Comparison of ENCODE assay signal across 10 mouse cellular contexts in genomic region chr5:125024002-125024401, GRCm38 (mm10). TPM values are rescaled to one million over a fixed set of nuclear protein-coding genes. Genes with fewer than 3 reads are reported as not detected.
A peak's percentile ranks its signal among the peaks of the same experiment; 100 is the strongest.
DNase-seq lines count a peak whose midpoint lies in the region; ATAC-seq and TF ChIP-seq lines count a peak whose summit lies in the region.
"Had no signal": no experiment of that assay in that cellular context is flagged by ENCODE, and none has a peak within 500 bp of the region (broad histone marks: within the 10 kb centered on the region; RNA-seq: fewer than 3 reads in every experiment).

No protein-coding gene starts in this region.

- no peak overlapping the region for H3K4me3 ChIP-seq in limb, embryonic 11.5 days (ENCODE audit: low read depth, low read length)
- H3K4me3 ChIP-seq in limb, embryonic 10.5 days: no peak overlapping the region
- no peak overlapping the region for H3K4me3 ChIP-seq in MEL (ENCODE audit: control insufficient read depth in 1 of 2, insufficient read depth in 1 of 2, low read depth in 2 of 2, low read length in 2 of 2)
- H3K4me3 ChIP-seq in kidney, embryonic 16.5 days (ENCODE audit: low read length): no peak overlapping the region
- H3K4me3 ChIP-seq: embryonic facial prominence, embryonic 12.5 days had no signal

- no peak overlapping the region for H3K27ac ChIP-seq in limb, embryonic 11.5 days (replicated peaks; ENCODE audit: low read depth, low read length)
- H3K27ac ChIP-seq in limb, embryonic 10.5 days: no peak overlapping the region
- no peak overlapping the region for H3K27ac ChIP-seq in MEL (ENCODE audit: control insufficient read depth, low read depth, low read length)
- H3K27ac ChIP-seq in kidney, embryonic 16.5 days (ENCODE audit: low read length): no peak overlapping the region
- H3K27ac ChIP-seq: embryonic facial prominence, embryonic 12.5 days had no signal

- TF ChIP-seq RAD21 in MEL (IDR thresholded peaks at IDR 0.05; ENCODE audit: low read depth, low read length): no peak; the same call in 1 of the 2 replicates

- WGBS in limb, embryonic 11.5 days: 88% methylated on average over 14 of the region's 14 CpGs
- 91% methylated on average over 14 of the region's 14 CpGs for WGBS in limb, embryonic 10.5 days
- 81% methylated on average over 14 of the region's 14 CpGs for WGBS in kidney, embryonic 16.5 days

- H3K27me3 ChIP-seq in limb, embryonic 11.5 days (ENCODE audit: control insufficient read depth, insufficient read depth, low read length): no peaks in the 10 kb centered on the region
- H3K27me3 ChIP-seq in limb, embryonic 10.5 days (ENCODE audit: low read depth, poor library complexity, severe bottlenecking): no peaks in the 10 kb centered on the region
- no peaks in the 10 kb centered on the region for H3K27me3 ChIP-seq in MEL (ENCODE audit: control insufficient read depth in 1 of 2, insufficient read depth in 2 of 2, low read length in 2 of 2)
- H3K27me3 ChIP-seq in kidney, embryonic 16.5 days (ENCODE audit: insufficient read depth, low read length): no peaks in the 10 kb centered on the region
- H3K27me3 ChIP-seq: embryonic facial prominence, embryonic 12.5 days had no signal

- no peak overlapping the region for H3K9ac ChIP-seq in limb, embryonic 11.5 days (ENCODE audit: low read length)
- no peak overlapping the region for H3K9ac ChIP-seq in MEL (ENCODE audit: control insufficient read depth, low read depth, low read length, poor library complexity, severe bottlenecking)
- no peak overlapping the region for H3K9ac ChIP-seq in kidney, embryonic 16.5 days (replicated peaks; ENCODE audit: low read length)
- H3K9ac ChIP-seq: embryonic facial prominence, embryonic 12.5 days had no signal

- no peak for ATAC-seq in limb, embryonic 11.5 days (ENCODE audit: insufficient number of reproducible peaks, low FRiP score, low TSS enrichment, low read depth)
- ATAC-seq in kidney, embryonic 16.5 days (ENCODE audit: low FRiP score, low TSS enrichment): no peak

- H3K4me2 ChIP-seq in limb, embryonic 11.5 days (ENCODE audit: low read depth, severe bottlenecking): no peak overlapping the region
- H3K4me2 ChIP-seq in kidney, embryonic 16.5 days (replicated peaks; ENCODE audit: low read depth, low read length): no peak overlapping the region
- H3K4me2 ChIP-seq: embryonic facial prominence, embryonic 12.5 days had no signal

- TF ChIP-seq POLR2A in MEL (IDR thresholded peaks at IDR 0.05; ENCODE audit: control insufficient read depth in 1 of 2, insufficient read depth in 1 of 2, low read depth in 1 of 2, low read length in 2 of 2, poor library complexity in 1 of 2): no peak

- no peaks in the 10 kb centered on the region for H3K9me3 ChIP-seq in limb, embryonic 11.5 days (ENCODE audit: control insufficient read depth, low read length)
- H3K9me3 ChIP-seq in limb, embryonic 10.5 days (replicated peaks): no peaks in the 10 kb centered on the region
- H3K9me3 ChIP-seq in MEL (replicated peaks; ENCODE audit: insufficient read depth, low read length): no peaks in the 10 kb centered on the region
- H3K9me3 ChIP-seq in kidney, embryonic 16.5 days (ENCODE audit: low read length): no peaks in the 10 kb centered on the region
- H3K9me3 ChIP-seq: embryonic facial prominence, embryonic 12.5 days had no signal

- TF ChIP-seq CTCF in MEL (IDR thresholded peaks at IDR 0.05 in 2 of 3, conservative IDR thresholded peaks at IDR 0.05 in 1 of 3; ENCODE audit: control insufficient read depth in 1 of 3, insufficient read depth in 1 of 3, low read depth in 2 of 3, low read length in 3 of 3, poor library complexity in 1 of 3, severe bottlenecking in 1 of 3): peak in 2 of 3 experiments; percentile 11 to 46; a peak in 3 of 6 replicates

- peaks cover 57% of the 10 kb centered on the region for H3K36me3 ChIP-seq in limb, embryonic 11.5 days (ENCODE audit: control insufficient read depth, insufficient read depth, low read length)
- peaks cover 99% of the 10 kb centered on the region for H3K36me3 ChIP-seq in limb, embryonic 10.5 days
- H3K36me3 ChIP-seq in MEL (ENCODE audit: control insufficient read depth in 1 of 2, insufficient read depth in 2 of 2, low read length in 2 of 2): no peaks in the 10 kb centered on the region
- peaks cover 74% of the 10 kb centered on the region for H3K36me3 ChIP-seq in kidney, embryonic 16.5 days (ENCODE audit: insufficient read depth, low read length)

- no peaks in the 10 kb centered on the region for H3K4me1 ChIP-seq in limb, embryonic 11.5 days (ENCODE audit: control insufficient read depth, insufficient read depth, low read length)
- H3K4me1 ChIP-seq in limb, embryonic 10.5 days: no peaks in the 10 kb centered on the region
- H3K4me1 ChIP-seq in MEL (ENCODE audit: control insufficient read depth in 1 of 2, insufficient read depth in 2 of 2, low read length in 2 of 2): no peaks in the 10 kb centered on the region
- no peaks in the 10 kb centered on the region for H3K4me1 ChIP-seq in kidney, embryonic 16.5 days (ENCODE audit: insufficient read depth, low read length)
- H3K4me1 ChIP-seq: embryonic facial prominence, embryonic 12.5 days had no signal

- DNase-seq in embryo, embryonic 10 days (ENCODE audit: low spot score): peak; percentile 47
- no peak for DNase-seq in embryo, embryonic 10.5 days (ENCODE audit: low spot score)
- DNase-seq in limb, embryonic 11.5 days (ENCODE audit: low spot score): peak; percentile 45
- no peak for DNase-seq in limb, embryonic 10.5 days (ENCODE audit: low spot score)
- DNase-seq in MEL (ENCODE audit: low read depth, low spot score): peak; percentile 8
- peak; percentile 46 for DNase-seq in lung, postnatal 10 days
- DNase-seq in gastrocnemius, adult 8-10 months (ENCODE audit: low spot score in 2 of 2): no peak
- DNase-seq: heart, postnatal 10 days had no signal

- TF ChIP-seq EP300 in MEL (IDR thresholded peaks at IDR 0.05; ENCODE audit: low read depth in 1 of 2, low read length in 2 of 2): no peak

- H3K79me2 ChIP-seq in MEL (ENCODE audit: control insufficient read depth, insufficient read depth, low read length, poor library complexity): no peaks in the 10 kb centered on the region

TF ChIP-seq in MEL, 35 proteins besides CTCF, POLR2A, EP300 and RAD21:
- peak; percentile 29 for TF ChIP-seq SMC3 (IDR thresholded peaks at IDR 0.05; ENCODE audit: low read depth, low read length)
- TF ChIP-seq ETS1 (IDR thresholded peaks at IDR 0.05; ENCODE audit: low read depth, low read length): no peak

RNA-seq across cellular contexts. Expression of gene Rflna, which starts 21.0 kb away (rescaled TPM):
- polyA plus RNA-seq in limb, embryonic 11.5 days (2014; fragmentation: Nextera tagmentation; extraction: Ambion mirVana): 8.0 and 11.8 TPM in 2 replicates
- 1.1 and 4.5 TPM in 2 replicates for polyA plus RNA-seq in limb, embryonic 10.5 days (2016; fragmentation: Nextera tagmentation; extraction: Ambion mirVana)
- total RNA-seq in MEL (2012; rRNA removed): not detected in 2 replicates
- not detected for polyA plus RNA-seq in MEL (2012; ENCODE audit: insufficient read depth in 1 of 2, insufficient read length in 2 of 2, low read depth in 1 of 2, low replicate concordance in 2 of 2, missing spikeins in 1 of 2)
- total RNA-seq in gastrocnemius, adult 8-10 months (2022): under 1 TPM in 1 of 4 experiments, not detected in 3; 0.19 TPM
- 4.5 and 6.8 TPM in 2 replicates for polyA plus RNA-seq in kidney, embryonic 16.5 days (2015; fragmentation: Nextera tagmentation; extraction: Ambion mirVana)

Comparison
In these comparisons a context has a peak if more than half of its experiments do, and no peak if none do; other contexts are left out.
1. DNase-seq: peak in embryo, embryonic 10 days (single experiment), limb, embryonic 11.5 days (single experiment), MEL (single experiment) and lung, postnatal 10 days (single experiment); none in embryo, embryonic 10.5 days (single experiment), limb, embryonic 10.5 days (single experiment) and gastrocnemius, adult 8-10 months (0 of 2).